In the genomic region with DNA sequence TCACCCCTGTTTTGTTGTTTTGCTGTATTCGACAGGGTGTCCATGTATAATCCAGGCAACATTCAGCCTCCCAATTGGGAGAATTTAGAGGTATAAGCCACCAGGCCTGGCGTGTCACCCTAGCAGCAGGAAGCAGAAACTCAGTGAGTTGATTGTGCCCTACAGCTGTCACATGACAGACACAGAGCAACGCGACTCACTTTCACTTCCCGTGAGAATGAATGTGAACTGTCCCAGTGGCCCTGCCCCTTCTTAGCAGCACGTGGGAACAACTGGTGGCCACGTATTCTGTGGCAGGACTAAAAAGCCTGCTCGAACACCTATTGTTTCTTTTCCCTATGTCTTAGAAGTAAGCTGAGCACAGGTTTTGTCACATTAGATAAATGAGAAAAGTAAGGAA, we compare ENCODE assay signal across 13 mouse cellular contexts. TPM values are rescaled to one million over a fixed set of nuclear protein-coding genes. Genes with fewer than 3 reads are reported as not detected.
DNase-seq lines count a peak whose midpoint lies in the region; ATAC-seq and TF ChIP-seq lines count a peak whose summit lies in the region.
"Had no signal": no experiment of that assay in that cellular context is flagged by ENCODE, and none has a peak within 500 bp of the region (broad histone marks: within the 10 kb centered on the region; RNA-seq: fewer than 3 reads in every experiment).

No protein-coding gene starts in this region.

- no peak overlapping the region for H3K9ac ChIP-seq in stomach, embryonic 14.5 days (replicated peaks; ENCODE audit: low read depth, low read length)
- H3K9ac ChIP-seq: forebrain, postnatal 0 days; neural tube, embryonic 15.5 days had no signal

- peak; percentile 54 for ATAC-seq in granulocyte monocyte progenitor cell, adult 5-6 weeks (replicated peaks; ENCODE audit: poor library complexity, severe bottlenecking)
- no peak for ATAC-seq in stomach, embryonic 14.5 days (ENCODE audit: insufficient number of reproducible peaks, insufficient read depth, low FRiP score, low read depth)
- ATAC-seq: forebrain, postnatal 0 days had no signal

- H3K36me3 ChIP-seq in kidney, adult 2 months (ENCODE audit: control insufficient read depth, insufficient read depth, low read length) = no peaks in the 10 kb centered on the region
- no peaks in the 10 kb centered on the region for H3K36me3 ChIP-seq in stomach, embryonic 14.5 days (ENCODE audit: control insufficient read depth, insufficient read depth, low read length)
- H3K36me3 ChIP-seq: neural tube, embryonic 15.5 days had no signal

- H3K9me3 ChIP-seq in stomach, embryonic 14.5 days (ENCODE audit: control insufficient read depth, low read depth, low read length) = no peaks in the 10 kb centered on the region
- H3K9me3 ChIP-seq: neural tube, embryonic 15.5 days had no signal

- DNase-seq in kidney, adult 2 months = peak; percentile 6
- no peak for DNase-seq in kidney, adult 11 months
- peak; percentile 77 for DNase-seq in CD4-positive helper T cell, adult 2 months (ENCODE audit: low read depth, low spot score)
- DNase-seq in left cerebral cortex, postnatal 36 days (ENCODE audit: low spot score in 2 of 2) = no peak
- no peak for DNase-seq in layer of hippocampus, postnatal 10 days (ENCODE audit: low spot score in 2 of 2)
- no peak for DNase-seq in kidney, adult 18-20 months
- DNase-seq: adrenal gland, postnatal 25 days; forebrain, postnatal 0 days had no signal

- H3K4me2 ChIP-seq in stomach, embryonic 14.5 days (replicated peaks; ENCODE audit: low read depth, low read length) = no peak overlapping the region
- H3K4me2 ChIP-seq: heart, embryonic 11.5 days; neural tube, embryonic 15.5 days had no signal

- no peak overlapping the region for H3K4me3 ChIP-seq in kidney, adult 2 months (ENCODE audit: insufficient read depth, low read depth, low read length)
- no peak overlapping the region for H3K4me3 ChIP-seq in stomach, embryonic 14.5 days (ENCODE audit: low read depth, low read length)
- H3K4me3 ChIP-seq: neural tube, embryonic 15.5 days had no signal

- H3K27me3 ChIP-seq in kidney, adult 2 months (replicated peaks; ENCODE audit: control insufficient read depth, insufficient read depth, low read length) = no peaks in the 10 kb centered on the region
- no peaks in the 10 kb centered on the region for H3K27me3 ChIP-seq in stomach, embryonic 14.5 days (ENCODE audit: control insufficient read depth, insufficient read depth, low read length)

- intact Hi-C loops in left cerebral cortex, postnatal 36 days (cut with DNase I) = loop anchor here (5.0 kb wide), 1 partner anchor 1064 kb away; no protein-coding TSS in a partner anchor

- WGBS in kidney, adult 2 months = 56% methylated on average over 8 of the region's 8 CpGs
- WGBS in stomach, embryonic 14.5 days = 58% methylated on average over 8 of the region's 8 CpGs

- TF ChIP-seq CTCF in kidney, adult 2 months (conservative IDR thresholded peaks at IDR 0.05; ENCODE audit: insufficient read depth, insufficient read length, low read depth, low read length) = no peak

- H3K4me1 ChIP-seq in kidney, adult 2 months (ENCODE audit: control insufficient read depth, insufficient read depth, low read length) = no peaks in the 10 kb centered on the region
- H3K4me1 ChIP-seq in stomach, embryonic 14.5 days (ENCODE audit: control insufficient read depth, insufficient read depth, low read length) = no peaks in the 10 kb centered on the region
- H3K4me1 ChIP-seq: neural tube, embryonic 15.5 days had no signal

- TF ChIP-seq POLR2A in kidney, adult 2 months (IDR thresholded peaks at IDR 0.05; ENCODE audit: low read depth, low read length) = no peak

- H3K27ac ChIP-seq in kidney, adult 2 months (ENCODE audit: insufficient read depth, low read depth, low read length) = no peak overlapping the region
- peak overlapping the region; percentile 52; the same call in 1 of the 2 replicates for H3K27ac ChIP-seq in stomach, embryonic 14.5 days (ENCODE audit: low read length)
- H3K27ac ChIP-seq: neural tube, embryonic 15.5 days had no signal

RNA-seq across cellular contexts. Expression of a gene that starts 22.0 kb away (rescaled TPM):
- polyA plus RNA-seq in kidney, adult 2 months (2012; rRNA removed) = 143 and 255 TPM in 2 replicates
- 2,489 and 3,033 TPM in 2 replicates for total RNA-seq in granulocyte monocyte progenitor cell, adult 5-6 weeks (2014; fragmentation: Nextera tagmentation)
- 1,767 and 2,018 TPM in 2 replicates for total RNA-seq in granulocyte monocyte progenitor cell, adult 5-6 weeks (2017)
- polyA plus RNA-seq in stomach, embryonic 14.5 days (2014; fragmentation: Nextera tagmentation; extraction: Ambion mirVana) = 5,407 TPM in 2 replicates
- total RNA-seq in left cerebral cortex, postnatal 36 days (2021) = 100 to 1,000 TPM; 896 to 982 TPM
- 1,000 to 10,000 TPM; 2,084 to 2,121 TPM for total RNA-seq in layer of hippocampus, postnatal 10 days (2021)

RNA-seq across cellular contexts. Expression of a gene that starts 33.0 kb away (rescaled TPM):
- polyA plus RNA-seq in kidney, adult 2 months (2012; rRNA removed) = 0.15 and 0.30 TPM in 2 replicates
- 3.5 and 3.8 TPM in 2 replicates for total RNA-seq in granulocyte monocyte progenitor cell, adult 5-6 weeks (2014; fragmentation: Nextera tagmentation)
- 0.99 and 1.4 TPM in 2 replicates for total RNA-seq in granulocyte monocyte progenitor cell, adult 5-6 weeks (2017)
- 0.20 and 0.62 TPM in 2 replicates for polyA plus RNA-seq in stomach, embryonic 14.5 days (2014; fragmentation: Nextera tagmentation; extraction: Ambion mirVana)
- total RNA-seq in left cerebral cortex, postnatal 36 days (2021) = under 1 TPM; 0.12 to 0.16 TPM
- not detected for total RNA-seq in layer of hippocampus, postnatal 10 days (2021)
- total RNA-seq: ES-E14 had no signal
- polyA plus RNA-seq: forebrain, postnatal 0 days; neural tube, embryonic 15.5 days had no signal

Comparison
In these comparisons a context has a peak if more than half of its experiments do, and no peak if none do; other contexts are left out.
1. DNase-seq: peak in kidney, adult 2 months (single experiment) and CD4-positive helper T cell, adult 2 months (single experiment); none in kidney, adult 11 months (single experiment), left cerebral cortex, postnatal 36 days (0 of 2), layer of hippocampus, postnatal 10 days (0 of 2) and kidney, adult 18-20 months (single experiment).